In the genomic region with DNA sequence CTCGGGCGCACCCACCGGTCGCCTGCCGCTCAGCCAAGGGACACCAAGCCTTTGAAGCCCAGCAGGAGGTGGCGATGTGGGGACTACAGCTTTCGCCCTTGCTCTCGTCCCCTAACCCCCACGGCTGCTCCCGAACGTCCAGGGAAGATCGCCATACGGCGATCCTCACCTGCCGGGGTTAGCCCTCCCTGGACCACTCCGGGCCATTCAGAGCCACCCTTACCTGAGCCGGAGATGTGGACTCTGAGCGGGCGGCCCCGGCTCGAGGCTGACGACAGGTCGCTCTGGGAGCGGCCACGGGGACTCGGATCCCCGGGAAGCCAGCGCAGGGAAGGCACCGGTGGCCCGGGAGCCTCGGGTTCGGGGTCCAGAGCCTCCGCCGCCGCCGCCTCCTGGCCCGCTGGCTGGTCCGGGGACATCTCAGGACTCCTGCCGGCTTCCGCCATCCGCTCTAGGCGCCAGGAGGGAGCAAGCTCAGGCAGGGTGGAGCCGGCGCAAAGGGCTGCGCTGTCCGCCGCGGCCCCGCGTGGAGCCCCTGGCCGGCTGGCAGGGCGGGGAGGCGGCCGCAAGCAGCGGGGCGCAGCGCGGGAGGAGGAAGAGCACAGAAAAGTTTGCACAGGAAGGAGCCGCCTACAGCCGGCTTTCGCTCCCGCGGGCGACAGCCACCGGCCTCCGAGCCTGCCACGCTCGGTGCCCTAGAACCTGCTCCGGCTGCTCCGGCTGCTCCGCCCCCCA, we compare ENCODE assay signal across 8 mouse cellular contexts. TPM values are rescaled to one million over a fixed set of nuclear protein-coding genes. Genes with fewer than 3 reads are reported as not detected.
DNase-seq lines count a peak whose midpoint lies in the region; ATAC-seq and TF ChIP-seq lines count a peak whose summit lies in the region.

A gene (minus strand): TSS at position 580 of the 735 bp plus-strand sequence.

- H3K4me2 ChIP-seq in embryonic facial prominence, embryonic 14.5 days (ENCODE audit: low read depth, low read length) = peak within 1 kb of the TSS; percentile 100
- H3K4me2 ChIP-seq in heart, embryonic 16.5 days (ENCODE audit: low read depth, low read length) = peak within 1 kb of the TSS; percentile 91
- H3K4me2 ChIP-seq in lung, embryonic 14.5 days = peak within 1 kb of the TSS; percentile 98
- H3K4me2 ChIP-seq in neural tube, embryonic 15.5 days = peak within 1 kb of the TSS; percentile 99

- peak; percentile 88 for ATAC-seq in embryonic facial prominence, embryonic 14.5 days (ENCODE audit: low read depth)
- peak; percentile 81 for ATAC-seq in heart, embryonic 16.5 days (replicated peaks; ENCODE audit: extremely low read depth, insufficient read depth, low FRiP score)
- ATAC-seq in lung, embryonic 14.5 days (ENCODE audit: insufficient read depth) = peak; percentile 88
- ATAC-seq in neural tube, embryonic 15.5 days (ENCODE audit: low FRiP score) = peak; percentile 87

- H3K9me3 ChIP-seq in embryonic facial prominence, embryonic 14.5 days (ENCODE audit: control insufficient read depth, low read length) = no peaks in the 10 kb centered on the region
- H3K9me3 ChIP-seq in heart, embryonic 16.5 days (replicated peaks; ENCODE audit: control insufficient read depth, low read length) = no peaks in the 10 kb centered on the region
- no peaks in the 10 kb centered on the region for H3K9me3 ChIP-seq in lung, embryonic 14.5 days (ENCODE audit: low read depth, low read length)
- no peaks in the 10 kb centered on the region for H3K9me3 ChIP-seq in neural tube, embryonic 15.5 days (replicated peaks)

- H3K27me3 ChIP-seq in testis, adult 2 months (ENCODE audit: control insufficient read depth, insufficient read depth, low read length) = peaks cover 2% of the 10 kb centered on the region; the same call in 1 of the 2 replicates
- H3K27me3 ChIP-seq in embryonic facial prominence, embryonic 14.5 days (replicated peaks; ENCODE audit: control insufficient read depth, insufficient read depth, low read length) = peaks cover 18% of the 10 kb centered on the region
- H3K27me3 ChIP-seq in heart, embryonic 16.5 days (ENCODE audit: control insufficient read depth, insufficient read depth, low read length) = 0 out of 2 replicates have a peak, but pooled peaks cover 2% of the 10 kb centered on the region
- H3K27me3 ChIP-seq in lung, embryonic 14.5 days (ENCODE audit: insufficient read depth, low read length) = peaks cover 29% of the 10 kb centered on the region
- H3K27me3 ChIP-seq in neural tube, embryonic 15.5 days (replicated peaks) = peaks cover 41% of the 10 kb centered on the region

- no peak for DNase-seq in testis, postnatal 14 days (ENCODE audit: low spot score)
- DNase-seq in embryonic facial prominence, embryonic 14.5 days (ENCODE audit: low spot score) = peak; percentile 67
- peak; percentile 69 for DNase-seq in kidney, postnatal 14 days
- DNase-seq in lung, embryonic 14.5 days = peak; percentile 76
- DNase-seq in thymus, postnatal 10 days (ENCODE audit: low spot score in 2 of 2) = peak; percentile 24 to 59

- under 1% methylated on average over 34 of the region's 71 CpGs for WGBS in embryonic facial prominence, embryonic 14.5 days
- under 1% methylated on average over 70 of the region's 71 CpGs for WGBS in heart, embryonic 16.5 days
- under 1% methylated on average over 69 of the region's 71 CpGs for WGBS in lung, embryonic 14.5 days
- WGBS in neural tube, embryonic 15.5 days = under 1% methylated on average over 59 of the region's 71 CpGs

- peak within 1 kb of the TSS; percentile 81 for H3K9ac ChIP-seq in embryonic facial prominence, embryonic 14.5 days (ENCODE audit: low read depth, low read length)
- H3K9ac ChIP-seq in heart, embryonic 16.5 days (ENCODE audit: low read length) = peak within 1 kb of the TSS; percentile 87
- H3K9ac ChIP-seq in lung, embryonic 14.5 days = peak within 1 kb of the TSS; percentile 66
- H3K9ac ChIP-seq in neural tube, embryonic 15.5 days (replicated peaks) = peak within 1 kb of the TSS; percentile 66

- no peak for TF ChIP-seq CTCF in testis, adult 2 months (IDR thresholded peaks at IDR 0.05; ENCODE audit: control insufficient read depth, insufficient read depth, insufficient replicate concordance, low read depth, low read length)
- no peak for TF ChIP-seq CTCF in lung, embryonic 14.5 days (IDR thresholded peaks at IDR 0.05; ENCODE audit: low read depth)

- H3K36me3 ChIP-seq in testis, adult 2 months (ENCODE audit: control insufficient read depth, insufficient read depth, low read length) = no peaks in the 10 kb centered on the region
- no peaks in the 10 kb centered on the region for H3K36me3 ChIP-seq in embryonic facial prominence, embryonic 14.5 days (ENCODE audit: control insufficient read depth, insufficient read depth, low read length)
- H3K36me3 ChIP-seq in heart, embryonic 16.5 days (ENCODE audit: control insufficient read depth, insufficient read depth) = no peaks in the 10 kb centered on the region
- H3K36me3 ChIP-seq in lung, embryonic 14.5 days (ENCODE audit: insufficient read depth) = no peaks in the 10 kb centered on the region
- no peaks in the 10 kb centered on the region for H3K36me3 ChIP-seq in neural tube, embryonic 15.5 days

- peak within 1 kb of the TSS; percentile 42 for H3K4me3 ChIP-seq in testis, adult 2 months (ENCODE audit: control insufficient read depth, low read depth, low read length)
- H3K4me3 ChIP-seq in embryonic facial prominence, embryonic 14.5 days (ENCODE audit: low read depth, low read length) = peak within 1 kb of the TSS; percentile 66
- peak within 1 kb of the TSS; percentile 80 for H3K4me3 ChIP-seq in heart, embryonic 16.5 days (ENCODE audit: low read length)
- H3K4me3 ChIP-seq in lung, embryonic 14.5 days (ENCODE audit: low read depth, low read length) = peak within 1 kb of the TSS; percentile 64
- peak within 1 kb of the TSS; percentile 71 for H3K4me3 ChIP-seq in neural tube, embryonic 15.5 days (replicated peaks)

- no peak for TF ChIP-seq POLR2A in testis, adult 2 months (IDR thresholded peaks at IDR 0.05; ENCODE audit: control insufficient read depth, low read depth, low read length)

- peaks cover 8% of the 10 kb centered on the region for H3K4me1 ChIP-seq in testis, adult 2 months (ENCODE audit: control insufficient read depth, insufficient read depth, low read length)
- H3K4me1 ChIP-seq in embryonic facial prominence, embryonic 14.5 days (ENCODE audit: control insufficient read depth, insufficient read depth, low read length) = peaks cover 11% of the 10 kb centered on the region
- H3K4me1 ChIP-seq in heart, embryonic 16.5 days (ENCODE audit: control insufficient read depth, insufficient read depth, low read length) = peaks cover 9% of the 10 kb centered on the region; the same call in 1 of the 2 replicates
- no peaks in the 10 kb centered on the region for H3K4me1 ChIP-seq in lung, embryonic 14.5 days (ENCODE audit: insufficient read depth)
- H3K4me1 ChIP-seq in neural tube, embryonic 15.5 days = peaks cover 15% of the 10 kb centered on the region

- H3K27ac ChIP-seq in testis, adult 2 months (ENCODE audit: control insufficient read depth, insufficient read depth, low read depth, low read length) = no peak within 1 kb of the TSS
- H3K27ac ChIP-seq in embryonic facial prominence, embryonic 14.5 days (replicated peaks; ENCODE audit: low read depth, low read length) = peak within 1 kb of the TSS; percentile 33; the same call in 1 of the 2 replicates
- H3K27ac ChIP-seq in heart, embryonic 16.5 days (ENCODE audit: low read length) = peak within 1 kb of the TSS; percentile 32; the same call in 1 of the 2 replicates
- no peak within 1 kb of the TSS for H3K27ac ChIP-seq in lung, embryonic 14.5 days (ENCODE audit: low read depth)
- no peak within 1 kb of the TSS for H3K27ac ChIP-seq in neural tube, embryonic 15.5 days (replicated peaks)

RNA-seq across cellular contexts. Expression of the gene that starts here (rescaled TPM):
- polyA plus RNA-seq in testis, adult 2 months (2012; rRNA removed) = 3.2 and 3.5 TPM in 2 replicates
- 37.8 and 39.9 TPM in 2 replicates for polyA plus RNA-seq in embryonic facial prominence, embryonic 14.5 days (2014; fragmentation: Nextera tagmentation; extraction: Ambion mirVana)
- polyA plus RNA-seq in heart, embryonic 16.5 days (2015; fragmentation: Nextera tagmentation; extraction: Ambion mirVana) = 55.5 and 57.1 TPM in 2 replicates
- 40.7 and 42.2 TPM in 2 replicates for polyA plus RNA-seq in lung, embryonic 14.5 days (2014; fragmentation: Nextera tagmentation; extraction: Ambion mirVana)
- 8.1 and 12.1 TPM in 2 replicates for polyA plus RNA-seq in neural tube, embryonic 15.5 days (2015; fragmentation: Nextera tagmentation; extraction: Ambion mirVana)

Comparison
In these comparisons a context has a peak if more than half of its experiments do, and no peak if none do; other contexts are left out.
1. H3K27ac ChIP-seq: peak in embryonic facial prominence, embryonic 14.5 days (single experiment) and heart, embryonic 16.5 days (single experiment); none in testis, adult 2 months (single experiment), lung, embryonic 14.5 days (single experiment) and neural tube, embryonic 15.5 days (single experiment).
2. Peak in every context shown above with its lines, with median percentiles within 50 percentile points of each other: H3K4me3 ChIP-seq, ATAC-seq, H3K4me2 ChIP-seq and H3K9ac ChIP-seq.